Mouse (Mus musculus) bone marrow, adult 2 months (tissue): ENCODE measurements at regions not wholly inside any gene's neighbourhood (a gene's known extent, or its start where the extent isn't known, plus 50 kb on each side); places are given as distances from the start of the nearest gene placed in this dataset.

Experiments
- H3K27ac ChIP-seq: fragments of 200-500 bp; 2 replicates; pipeline ENCODE4 v1.5.1; 2012; ENCODE audit warnings: low read depth, mild to moderate bottlenecking, control low read depth, inconsistent platforms, low read length; ENCODE audit not compliant: control insufficient read depth, poor library complexity, insufficient read depth
- H3K4me1 ChIP-seq: fragments of 200-500 bp; 2 replicates; pipeline ENCODE4 v1.6.1; 2011; ENCODE audit warnings: low read length; ENCODE audit not compliant: control insufficient read depth, insufficient read depth
- H3K4me3 ChIP-seq: fragments of 200-500 bp; replicated peaks from 2 replicates; pipeline ENCODE3; 2011; ENCODE audit warnings: mild to moderate bottlenecking, low read depth, low read length, control low read depth; ENCODE audit not compliant: control insufficient read depth
- CTCF ChIP-seq: fragments of 200-500 bp; IDR thresholded peaks from 2 replicates; pipeline ENCODE4 v1.5.1; 2011; ENCODE audit warnings: low read length, control low read depth; ENCODE audit not compliant: control insufficient read depth, insufficient read depth
- POLR2A ChIP-seq: fragments of 200-500 bp; IDR thresholded peaks from 2 replicates; pipeline ENCODE4 v1.6.1; 2011; ENCODE audit warnings: low read depth, mild to moderate bottlenecking, control low read depth, low read length, borderline replicate concordance; ENCODE audit not compliant: control insufficient read depth
- WGBS: fragments of 180-500 bp; shearing (Covaris S2); methylation state at CpG from one replicate; pipeline ENCODE4 v1.1.7; 2018; 5-methylcytosine and 5-hydroxymethylcytosine counted together

- Histone ChIP-seq H3K4me1 (peaks cover 1% of the 10 kb centered on the region; the same call in 1 of the 2 replicates), H3K27ac (no peak overlapping the region), H3K4me3 (no peak overlapping the region)
- TF ChIP-seq POLR2A (no peak), CTCF (no peak)
- 82% methylated on average over 14 of the region's 14 CpGs for WGBS
Measured at GRCm38 (mm10) chr1:64298188-64298587, 176.1 kb upstream of the Klf7 start.

GRCm38 (mm10) chr1:64297343-64297742 lies 175.3 kb upstream of the Klf7 start:
- Histone ChIP-seq H3K27ac (no peak overlapping the region), H3K4me1 (no peaks in the 10 kb centered on the region; the same call in 1 of the 2 replicates), H3K4me3 (no peak overlapping the region)
- 77% methylated on average over 5 of the region's 5 CpGs for WGBS
- TF ChIP-seq POLR2A (no peak), CTCF (no peak)

DNA sequence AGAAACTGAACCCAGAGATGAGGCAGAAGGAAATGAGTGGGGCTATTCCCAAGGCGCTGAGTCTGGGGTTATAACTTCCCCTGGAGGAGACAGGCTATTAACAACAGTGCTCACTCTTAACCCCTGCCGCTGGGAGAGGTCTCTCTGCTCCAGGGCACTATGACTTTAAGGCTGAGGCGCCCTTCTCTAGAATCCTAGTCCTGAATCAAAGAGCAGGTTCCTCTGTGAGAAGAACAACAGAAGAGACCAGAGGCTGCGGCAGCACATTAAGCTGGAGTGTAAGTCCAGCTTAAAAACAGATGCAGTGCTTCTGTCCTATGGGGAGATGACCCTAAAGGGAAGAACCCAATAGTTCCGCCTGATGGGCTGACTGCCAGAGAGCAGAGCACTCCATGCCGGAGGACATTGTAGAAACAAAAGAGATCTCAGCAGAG lies 173.4 kb upstream of the Klf7 start:
- TF ChIP-seq CTCF (no peak), POLR2A (no peak)
- WGBS, result 35% methylated on average over 6 of the region's 6 CpGs
- H3K27ac ChIP-seq, result no peak overlapping the region
- H3K4me1 ChIP-seq, result no peaks in the 10 kb centered on the region; the same call in 1 of the 2 replicates
- no peak overlapping the region for H3K4me3 ChIP-seq

GRCm38 (mm10) chr1:64295051-64295450 lies 173.0 kb upstream of the Klf7 start:
- TF ChIP-seq POLR2A (no peak), CTCF (no peak)
- 55% methylated on average over 7 of the region's 7 CpGs for WGBS
- no peak overlapping the region for H3K27ac ChIP-seq
- no peak overlapping the region for H3K4me3 ChIP-seq
- no peaks in the 10 kb centered on the region; the same call in 1 of the 2 replicates for H3K4me1 ChIP-seq

- H3K4me3 ChIP-seq, result no peak overlapping the region
- TF ChIP-seq CTCF, result no peak
- no peak for TF ChIP-seq POLR2A
- WGBS, result 89% methylated on average over 12 of the region's 12 CpGs
Measured at GRCm38 (mm10) chr1:64288812-64289447, 166.8 kb upstream of the Klf7 start.

DNA sequence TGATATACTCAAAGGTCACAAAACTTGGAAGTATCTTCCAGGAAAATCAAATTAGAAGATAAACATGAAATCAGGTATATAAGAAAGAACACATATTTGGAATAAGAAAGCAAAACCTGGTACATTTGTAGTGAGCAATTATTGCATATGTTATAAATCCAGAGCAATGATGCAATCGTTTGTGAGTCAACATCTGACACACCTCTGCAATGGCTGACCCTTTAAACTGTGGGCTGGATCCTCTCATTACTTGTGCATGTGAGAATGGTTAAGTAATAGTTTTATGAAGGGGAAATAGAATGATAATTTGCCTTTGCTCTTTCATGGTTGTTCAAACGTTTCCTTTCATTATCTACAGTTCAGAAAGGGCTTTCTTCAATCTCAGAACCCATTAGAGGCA lies 165.0 kb upstream of the Klf7 start:
- no peak for TF ChIP-seq POLR2A
- no peak for TF ChIP-seq CTCF
- Histone ChIP-seq H3K4me1 (no peaks in the 10 kb centered on the region), H3K27ac (no peak overlapping the region), H3K4me3 (no peak overlapping the region)
- WGBS, result 58% methylated on average over 2 of the region's 2 CpGs

More at GRCm38 (mm10) chr1:64288812-64289447, 166.8 kb upstream of the Klf7 start:
- Histone ChIP-seq H3K27ac (no peak overlapping the region), H3K4me1 (no peaks in the 10 kb centered on the region)

GRCm38 (mm10) chr1:64284656-64285055 lies 162.6 kb upstream of the Klf7 start:
- H3K4me1 ChIP-seq, result no peaks in the 10 kb centered on the region
- TF ChIP-seq POLR2A (no peak), CTCF (no peak)
- no peak overlapping the region for H3K4me3 ChIP-seq
- 77% methylated on average over 8 of the region's 8 CpGs for WGBS
- no peak overlapping the region for H3K27ac ChIP-seq

DNA sequence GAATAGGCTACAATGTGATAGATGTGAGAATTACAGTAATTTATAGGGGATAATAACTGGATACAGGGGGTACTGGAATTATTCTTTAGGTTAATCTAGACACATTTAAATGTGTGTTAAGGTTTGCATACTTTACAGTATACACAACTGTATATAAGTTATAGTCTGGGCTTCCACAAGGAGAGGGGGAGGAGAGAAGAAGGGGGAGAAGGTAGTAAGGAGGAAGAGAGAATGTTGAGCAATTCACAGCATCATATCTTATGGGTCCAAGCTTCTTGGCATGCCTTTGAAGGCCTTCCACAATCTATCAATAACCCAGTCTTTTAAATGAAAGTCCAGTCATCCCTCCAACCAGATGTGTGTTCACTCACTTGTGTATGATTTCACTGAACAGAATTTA lies 153.8 kb upstream of the Klf7 start:
- TF ChIP-seq CTCF (no peak), POLR2A (no peak)
- Histone ChIP-seq H3K4me3 (no peak overlapping the region), H3K4me1 (no peaks in the 10 kb centered on the region), H3K27ac (no peak overlapping the region)

GRCm38 (mm10) chr1:64275086-64275802 lies 153.2 kb upstream of the Klf7 start:
- no peak overlapping the region for H3K27ac ChIP-seq
- TF ChIP-seq CTCF (no peak), POLR2A (no peak)
- 83% methylated on average over 3 of the region's 3 CpGs for WGBS
- no peaks in the 10 kb centered on the region for H3K4me1 ChIP-seq
- no peak overlapping the region for H3K4me3 ChIP-seq

DNA sequence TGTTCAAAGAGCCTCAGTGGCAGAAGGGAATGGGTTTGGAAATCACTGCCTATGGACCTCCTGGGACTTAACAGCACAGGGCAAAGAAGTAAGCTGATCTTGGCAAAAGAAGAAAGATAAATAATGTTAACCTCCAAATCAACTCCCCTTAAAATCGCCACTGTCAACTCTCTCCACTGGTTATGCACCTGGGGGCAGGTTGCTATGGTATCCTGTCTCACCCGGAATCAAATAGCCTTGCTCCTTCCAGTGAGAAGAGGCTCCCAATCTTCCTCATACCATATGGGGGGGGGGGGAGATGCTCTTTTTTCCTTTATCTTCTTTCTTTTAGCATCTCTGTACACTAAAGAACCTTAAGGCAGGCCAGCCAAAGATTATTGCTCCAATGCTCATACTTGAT lies 135.2 kb upstream of the Klf7 start:
- no peak overlapping the region for H3K4me3 ChIP-seq
- peaks cover 2% of the 10 kb centered on the region; the same call in 1 of the 2 replicates for H3K4me1 ChIP-seq
- no peak overlapping the region for H3K27ac ChIP-seq
- TF ChIP-seq POLR2A, result no peak
- TF ChIP-seq CTCF, result no peak
- 90% methylated on average over 2 of the region's 2 CpGs for WGBS
